Mouse (Mus musculus): ENCODE results near the gene Gm49486. TPM values are rescaled to one million over a fixed set of nuclear protein-coding genes. Genes with fewer than 3 reads are reported as not detected.

Gm49486 gene
- 0.03 and 0.06 TPM in 2 replicates for polyA plus RNA-seq (2012)

- TF ChIP-seq GATA1 (IDR thresholded peaks at IDR 0.05; ENCODE audit: low read length) = no peak
These were observed at the start of gene Gm49486, which contains the start of gene Pick1 for GRCm38 (mm10) chr15:79229058-79229821. TSS of gene Gm49486 (plus strand) at chr15:79229391. TSS of gene Pick1 (plus strand) at chr15:79229173.

- TF ChIP-seq GATA1 (IDR thresholded peaks at IDR 0.05; ENCODE audit: low read length) = no peak
These were observed 44.0 kb upstream of the Gm49486 start for GRCm38 (mm10) chr15:79185213-79185612.

GRCm38 (mm10) chr15:79187819-79188218 is 41.4 kb upstream of the Gm49486 start:
- no peak for TF ChIP-seq GATA1 (IDR thresholded peaks at IDR 0.05; ENCODE audit: low read length)

- TF ChIP-seq GATA1 (IDR thresholded peaks at IDR 0.05; ENCODE audit: low read length) = no peak
These were observed 37.8 kb upstream of the Gm49486 start for GRCm38 (mm10) chr15:79191426-79191825.

- TF ChIP-seq GATA1 (IDR thresholded peaks at IDR 0.05; ENCODE audit: low read length) = no peak
These were observed 36.7 kb upstream of the Gm49486 start for GRCm38 (mm10) chr15:79192450-79192849.

GRCm38 (mm10) chr15:79192885-79193845 is 36.0 kb upstream of the Gm49486 start:
- TF ChIP-seq GATA1 (IDR thresholded peaks at IDR 0.05; ENCODE audit: low read length) = no peak

- TF ChIP-seq GATA1 (IDR thresholded peaks at IDR 0.05; ENCODE audit: low read length) = no peak
These were observed 35.1 kb upstream of the Gm49486 start for GRCm38 (mm10) chr15:79194048-79194447.

GRCm38 (mm10) chr15:79194946-79195345 is 34.2 kb upstream of the Gm49486 start:
- no peak for TF ChIP-seq GATA1 (IDR thresholded peaks at IDR 0.05; ENCODE audit: low read length)

GRCm38 (mm10) chr15:79195492-79195891 is 33.7 kb upstream of the Gm49486 start:
- TF ChIP-seq GATA1 (IDR thresholded peaks at IDR 0.05; ENCODE audit: low read length) = no peak

GRCm38 (mm10) chr15:79199390-79199976 is 29.7 kb upstream of the Gm49486 start:
- TF ChIP-seq GATA1 (IDR thresholded peaks at IDR 0.05; ENCODE audit: low read length) = no peak

- no peak for TF ChIP-seq GATA1 (IDR thresholded peaks at IDR 0.05; ENCODE audit: low read length)
These were observed 27.6 kb upstream of the Gm49486 start for GRCm38 (mm10) chr15:79201491-79202150.

- TF ChIP-seq GATA1 (IDR thresholded peaks at IDR 0.05; ENCODE audit: low read length) = no peak
These were observed 26.6 kb upstream of the Gm49486 start for GRCm38 (mm10) chr15:79202575-79202974.

GRCm38 (mm10) chr15:79208211-79208610 is 21.0 kb upstream of the Gm49486 start:
- no peak for TF ChIP-seq GATA1 (IDR thresholded peaks at IDR 0.05; ENCODE audit: low read length)

GRCm38 (mm10) chr15:79208758-79209439 is 20.3 kb upstream of the Gm49486 start:
- no peak for TF ChIP-seq GATA1 (IDR thresholded peaks at IDR 0.05; ENCODE audit: low read length)

- TF ChIP-seq GATA1 (IDR thresholded peaks at IDR 0.05; ENCODE audit: low read length) = no peak
These were observed 18.8 kb upstream of the Gm49486 start for GRCm38 (mm10) chr15:79210357-79210756.

All from G1E-ER4 (cell line).